Mouse (Mus musculus): Measurements from ENCODE around the gene Calm3. TPM values are rescaled to one million over a fixed set of nuclear protein-coding genes. Genes with fewer than 3 reads are reported as not detected.
A peak's percentile ranks its signal among the peaks of the same experiment; 100 is the strongest.

Calm3 gene
- polyA plus RNA-seq, 1 experiment = 452 TPM

GRCm38 (mm10) chr7:16940292-16940691 is 16.4 kb upstream of the Calm3 start:
- WGBS = 55% methylated on average over 7 of the region's 7 CpGs
- no peak overlapping the region for H3K27ac ChIP-seq (ENCODE audit: insufficient read depth, low read depth, low read length)

GRCm38 (mm10) chr7:16938117-16938791 is 14.3 kb upstream of the Calm3 start:
- Histone ChIP-seq H3K27ac (ENCODE audit: insufficient read depth, low read depth, low read length) (no peak overlapping the region), H3K4me1 (ENCODE audit: control insufficient read depth, insufficient read depth, insufficient read length, low read length) (no peaks in the 10 kb centered on the region), H3K4me3 (ENCODE audit: low read depth, low read length) (no peak overlapping the region), H3K36me3 (ENCODE audit: control insufficient read depth, insufficient read depth, low read length) (no peaks in the 10 kb centered on the region), H3K27me3 (ENCODE audit: control insufficient read depth, insufficient read depth, low read length) (no peaks in the 10 kb centered on the region)
- no peak for TF ChIP-seq CTCF (IDR thresholded peaks at IDR 0.05; ENCODE audit: extremely low read depth, insufficient read length, insufficient replicate concordance, low read depth, low read length)
- no peak for TF ChIP-seq POLR2A (IDR thresholded peaks at IDR 0.05; ENCODE audit: low read depth, low read length)
- 68% methylated on average over 17 of the region's 17 CpGs for WGBS

More at GRCm38 (mm10) chr7:16940292-16940691, 16.4 kb upstream of the Calm3 start:
- no peak for TF ChIP-seq POLR2A (IDR thresholded peaks at IDR 0.05; ENCODE audit: low read depth, low read length)
- TF ChIP-seq CTCF (IDR thresholded peaks at IDR 0.05; ENCODE audit: extremely low read depth, insufficient read length, insufficient replicate concordance, low read depth, low read length) = no peak
- peaks cover 8% of the 10 kb centered on the region; the same call in 1 of the 2 replicates for H3K4me1 ChIP-seq (ENCODE audit: control insufficient read depth, insufficient read depth, insufficient read length, low read length)
- no peaks in the 10 kb centered on the region for H3K36me3 ChIP-seq (ENCODE audit: control insufficient read depth, insufficient read depth, low read length)
- peaks cover 12% of the 10 kb centered on the region for H3K27me3 ChIP-seq (ENCODE audit: control insufficient read depth, insufficient read depth, low read length)
- H3K4me3 ChIP-seq (ENCODE audit: low read depth, low read length) = no peak overlapping the region

- no peak overlapping the region for H3K4me3 ChIP-seq (ENCODE audit: low read depth, low read length)
- WGBS = 49% methylated on average over 4 of the region's 4 CpGs
- TF ChIP-seq CTCF (IDR thresholded peaks at IDR 0.05; ENCODE audit: extremely low read depth, insufficient read length, insufficient replicate concordance, low read depth, low read length) = peak; percentile 52; the same call in 1 of the 2 replicates
- TF ChIP-seq POLR2A (IDR thresholded peaks at IDR 0.05; ENCODE audit: low read depth, low read length) = no peak
Observed at GRCm38 (mm10) chr7:16937312-16937711, 13.4 kb upstream of the Calm3 start.

GRCm38 (mm10) chr7:16932704-16933577 is 9.0 kb upstream of the Calm3 start:
- no peak overlapping the region for H3K27ac ChIP-seq (ENCODE audit: insufficient read depth, low read depth, low read length)
- TF ChIP-seq CTCF (IDR thresholded peaks at IDR 0.05; ENCODE audit: extremely low read depth, insufficient read length, insufficient replicate concordance, low read depth, low read length) (peak; percentile 23; the same call in 1 of the 2 replicates), POLR2A (IDR thresholded peaks at IDR 0.05; ENCODE audit: low read depth, low read length) (no peak)
- no peak overlapping the region for H3K4me3 ChIP-seq (ENCODE audit: low read depth, low read length)
- no peaks in the 10 kb centered on the region for H3K27me3 ChIP-seq (ENCODE audit: control insufficient read depth, insufficient read depth, low read length)
- WGBS = 44% methylated on average over 14 of the region's 14 CpGs
- H3K4me1 ChIP-seq (ENCODE audit: control insufficient read depth, insufficient read depth, insufficient read length, low read length) = no peaks in the 10 kb centered on the region
- no peaks in the 10 kb centered on the region for H3K36me3 ChIP-seq (ENCODE audit: control insufficient read depth, insufficient read depth, low read length)

More at GRCm38 (mm10) chr7:16937312-16937711, 13.4 kb upstream of the Calm3 start:
- no peaks in the 10 kb centered on the region for H3K4me1 ChIP-seq (ENCODE audit: control insufficient read depth, insufficient read depth, insufficient read length, low read length)
- H3K27ac ChIP-seq (ENCODE audit: insufficient read depth, low read depth, low read length) = no peak overlapping the region
- H3K36me3 ChIP-seq (ENCODE audit: control insufficient read depth, insufficient read depth, low read length) = no peaks in the 10 kb centered on the region
- H3K27me3 ChIP-seq (ENCODE audit: control insufficient read depth, insufficient read depth, low read length) = no peaks in the 10 kb centered on the region

- H3K27ac ChIP-seq (ENCODE audit: insufficient read depth, low read depth, low read length) = no peak overlapping the region
- H3K4me3 ChIP-seq (ENCODE audit: low read depth, low read length) = no peak overlapping the region
- 18% methylated on average over 14 of the region's 14 CpGs for WGBS
- H3K36me3 ChIP-seq (ENCODE audit: control insufficient read depth, insufficient read depth, low read length) = no peaks in the 10 kb centered on the region
- no peaks in the 10 kb centered on the region for H3K27me3 ChIP-seq (ENCODE audit: control insufficient read depth, insufficient read depth, low read length)
- TF ChIP-seq CTCF (IDR thresholded peaks at IDR 0.05; ENCODE audit: extremely low read depth, insufficient read length, insufficient replicate concordance, low read depth, low read length) = peak; percentile 32; the same call in 1 of the 2 replicates
- no peak for TF ChIP-seq POLR2A (IDR thresholded peaks at IDR 0.05; ENCODE audit: low read depth, low read length)
- no peaks in the 10 kb centered on the region for H3K4me1 ChIP-seq (ENCODE audit: control insufficient read depth, insufficient read depth, insufficient read length, low read length)
Observed at GRCm38 (mm10) chr7:16931968-16932627, 8.2 kb upstream of the Calm3 start.

GRCm38 (mm10) chr7:16930850-16931249 is 6.9 kb upstream of the Calm3 start:
- Histone ChIP-seq H3K27me3 (ENCODE audit: control insufficient read depth, insufficient read depth, low read length) (no peaks in the 10 kb centered on the region), H3K27ac (ENCODE audit: insufficient read depth, low read depth, low read length) (no peak overlapping the region), H3K4me3 (ENCODE audit: low read depth, low read length) (no peak overlapping the region), H3K4me1 (ENCODE audit: control insufficient read depth, insufficient read depth, insufficient read length, low read length) (no peaks in the 10 kb centered on the region), H3K36me3 (ENCODE audit: control insufficient read depth, insufficient read depth, low read length) (no peaks in the 10 kb centered on the region)
- WGBS = 4% methylated on average over 1 of the region's 1 CpGs
- TF ChIP-seq CTCF (IDR thresholded peaks at IDR 0.05; ENCODE audit: extremely low read depth, insufficient read length, insufficient replicate concordance, low read depth, low read length) = peak; percentile 60; the same call in 1 of the 2 replicates
- no peak for TF ChIP-seq POLR2A (IDR thresholded peaks at IDR 0.05; ENCODE audit: low read depth, low read length)
